Mouse (Mus musculus): ENCODE measurements around the gene Mafb.

- TF ChIP-seq CTCF (IDR thresholded peaks at IDR 0.05; ENCODE audit: borderline replicate concordance, insufficient read depth, low read length) (no peak), POLR2A (IDR thresholded peaks at IDR 0.05; ENCODE audit: low read depth, low read length) (no peak)
These were observed 6.5 kb downstream of the Mafb start for GRCm38 (mm10) chr2:160360234-160360874.

Data from embryonic fibroblast, embryonic 13.5 days (primary cell).